Mouse (Mus musculus) heart, embryonic 11.5 days (tissue): Measurements from ENCODE around the gene Lrrc1. TPM values are rescaled to one million over a fixed set of nuclear protein-coding genes. Genes with fewer than 3 reads are reported as not detected.

ENCODE experiments used
- ATAC-seq: fragments of 200-750 bp; cut with Nextera tagmentation; replicated peaks from 2 replicates; pipeline ENCODE4 v1.8.0; 2017; ENCODE audit warnings: moderate library complexity; ENCODE audit not compliant: insufficient number of reproducible peaks, low FRiP score, low TSS enrichment
- H3K27ac ChIP-seq: fragments of 300-500 bp; sonication (generic); 2 replicates; pipeline ENCODE4 v1.5.1; 2014; ENCODE audit warnings: mild to moderate bottlenecking, low read depth, low read length
- H3K27me3 ChIP-seq: fragments of 300-500 bp; sonication (generic); 2 replicates; pipeline ENCODE4 v1.6.1; 2014; ENCODE audit warnings: mild to moderate bottlenecking, low read length, mixed read lengths; ENCODE audit not compliant: control insufficient read depth, insufficient read depth
- H3K36me3 ChIP-seq: fragments of 300-500 bp; sonication (generic); 2 replicates; pipeline ENCODE4 v1.6.1; 2014; ENCODE audit warnings: mild to moderate bottlenecking, low read length, moderate library complexity, mixed read lengths; ENCODE audit not compliant: control insufficient read depth, insufficient read depth
- H3K4me1 ChIP-seq: fragments of 300-500 bp; sonication (generic); 2 replicates; pipeline ENCODE4 v1.6.1; 2014; ENCODE audit warnings: low read length; ENCODE audit not compliant: control insufficient read depth, insufficient read depth
- H3K4me2 ChIP-seq: fragments of 300-500 bp; sonication (generic); 2 replicates; pipeline ENCODE4 v1.6.1; 2014; ENCODE audit warnings: mild to moderate bottlenecking, moderate library complexity
- H3K4me3 ChIP-seq: fragments of 300-500 bp; sonication (generic); 2 replicates; pipeline ENCODE4 v1.5.1; 2014; ENCODE audit warnings: low read depth, low read length
- H3K9ac ChIP-seq: fragments of 300-500 bp; sonication (generic); 2 replicates; pipeline ENCODE4 v1.6.1; 2014; ENCODE audit warnings: mild to moderate bottlenecking, low read depth, low read length, moderate library complexity
- H3K9me3 ChIP-seq: fragments of 300-500 bp; sonication (generic); replicated peaks from 2 replicates; pipeline ENCODE4 v1.6.1; 2016; ENCODE audit warnings: low read length; ENCODE audit not compliant: control insufficient read depth
- WGBS: fragments of 180-500 bp; shearing (Covaris S2); extraction: QIAGEN DNeasy Blood & Tissue Kit; methylation state at CpG from one replicate; pipeline ENCODE4 v1.1.7; 2014; ENCODE audit not compliant: insufficient replicate concordance; 5-methylcytosine and 5-hydroxymethylcytosine counted together
- polyA plus RNA-seq: library from polyadenylated mRNA; unstranded; fragments of >200 nt; fragmentation: Nextera tagmentation; extraction: Ambion mirVana; gene quantifications from 2 replicates; pipeline ENCODE4 v1.2.1, GENCODE M21; 2014

Lrrc1 gene
- polyA plus RNA-seq, 1 experiment from 2014 or later = 13.4 TPM

- peak overlapping the region; percentile 35 for H3K4me2 ChIP-seq
- no peaks in the 10 kb centered on the region for H3K27me3 ChIP-seq
- H3K36me3 ChIP-seq = no peaks in the 10 kb centered on the region
- no peaks in the 10 kb centered on the region for H3K9me3 ChIP-seq
- no peak for ATAC-seq
- H3K4me3 ChIP-seq = no peak overlapping the region
- 66% methylated on average over 14 of the region's 14 CpGs for WGBS
- 0 out of 2 replicates have a peak overlapping the region, but pooled peaks have one; percentile 10 for H3K27ac ChIP-seq
- H3K9ac ChIP-seq = no peak overlapping the region
- peaks cover 18% of the 10 kb centered on the region for H3K4me1 ChIP-seq
These were observed 41.9 kb downstream of the Lrrc1 start for GRCm38 (mm10) chr9:77502548-77503438.

- Histone ChIP-seq H3K36me3 (no peaks in the 10 kb centered on the region), H3K4me1 (peaks cover 24% of the 10 kb centered on the region), H3K27me3 (no peaks in the 10 kb centered on the region), H3K27ac (no peak overlapping the region), H3K9ac (no peak overlapping the region), H3K4me3 (no peak overlapping the region), H3K9me3 (no peaks in the 10 kb centered on the region), H3K4me2 (no peak overlapping the region)
- 86% methylated on average over 6 of the region's 6 CpGs for WGBS
- no peak for ATAC-seq
These were observed 42.5 kb downstream of the Lrrc1 start for GRCm38 (mm10) chr9:77502171-77502547.

GRCm38 (mm10) chr9:77499084-77499483, 45.6 kb downstream of the Lrrc1 start:
- Histone ChIP-seq H3K9me3 (no peaks in the 10 kb centered on the region), H3K9ac (no peak overlapping the region), H3K4me1 (peaks cover 43% of the 10 kb centered on the region), H3K27me3 (no peaks in the 10 kb centered on the region), H3K27ac (no peak overlapping the region), H3K4me2 (no peak overlapping the region), H3K36me3 (no peaks in the 10 kb centered on the region), H3K4me3 (no peak overlapping the region)
- ATAC-seq = no peak
- 70% methylated on average over 6 of the region's 6 CpGs for WGBS

- H3K27ac ChIP-seq = peak overlapping the region; percentile 90; the same call in 1 of the 2 replicates
- no peak overlapping the region for H3K4me2 ChIP-seq
- no peaks in the 10 kb centered on the region for H3K9me3 ChIP-seq
- 70% methylated on average over 3 of the region's 3 CpGs for WGBS
- no peak for ATAC-seq
- peaks cover 40% of the 10 kb centered on the region for H3K4me1 ChIP-seq
- H3K36me3 ChIP-seq = no peaks in the 10 kb centered on the region
- H3K9ac ChIP-seq = no peak overlapping the region
- no peak overlapping the region for H3K4me3 ChIP-seq
- H3K27me3 ChIP-seq = no peaks in the 10 kb centered on the region
These were observed 46.3 kb downstream of the Lrrc1 start for GRCm38 (mm10) chr9:77498406-77498805.

GRCm38 (mm10) chr9:77497173-77497572, 47.5 kb downstream of the Lrrc1 start:
- Histone ChIP-seq H3K4me3 (no peak overlapping the region), H3K4me1 (peaks cover 33% of the 10 kb centered on the region), H3K36me3 (no peaks in the 10 kb centered on the region), H3K9ac (peak overlapping the region; percentile 56; the same call in 1 of the 2 replicates), H3K27me3 (no peaks in the 10 kb centered on the region), H3K9me3 (no peaks in the 10 kb centered on the region), H3K4me2 (peak overlapping the region; percentile 39), H3K27ac (peak overlapping the region; percentile 90)
- no peak for ATAC-seq
- WGBS = 26% methylated on average over 6 of the region's 6 CpGs

- Histone ChIP-seq H3K4me1 (peaks cover 33% of the 10 kb centered on the region), H3K9me3 (no peaks in the 10 kb centered on the region), H3K4me2 (peak overlapping the region; percentile 39), H3K36me3 (no peaks in the 10 kb centered on the region), H3K27ac (peak overlapping the region; percentile 90), H3K4me3 (no peak overlapping the region), H3K27me3 (no peaks in the 10 kb centered on the region), H3K9ac (peak overlapping the region; percentile 56)
- ATAC-seq = no peak
- WGBS = 16% methylated on average over 12 of the region's 12 CpGs
These were observed 48.1 kb downstream of the Lrrc1 start for GRCm38 (mm10) chr9:77496540-77497062.

GRCm38 (mm10) chr9:77494307-77494706, 50.4 kb downstream of the Lrrc1 start:
- no peaks in the 10 kb centered on the region for H3K9me3 ChIP-seq
- ATAC-seq = no peak
- no peaks in the 10 kb centered on the region for H3K27me3 ChIP-seq
- 60% methylated on average over 7 of the region's 7 CpGs for WGBS
- H3K4me3 ChIP-seq = no peak overlapping the region
- no peaks in the 10 kb centered on the region for H3K36me3 ChIP-seq
- H3K4me1 ChIP-seq = peaks cover 33% of the 10 kb centered on the region
- H3K27ac ChIP-seq = no peak overlapping the region
- H3K9ac ChIP-seq = no peak overlapping the region
- H3K4me2 ChIP-seq = no peak overlapping the region

GRCm38 (mm10) chr9:77488611-77489010, 56.1 kb downstream of the Lrrc1 start:
- Histone ChIP-seq H3K4me3 (no peak overlapping the region), H3K36me3 (no peaks in the 10 kb centered on the region), H3K9me3 (no peaks in the 10 kb centered on the region), H3K4me2 (no peak overlapping the region), H3K27me3 (no peaks in the 10 kb centered on the region), H3K27ac (no peak overlapping the region), H3K4me1 (peaks cover 11% of the 10 kb centered on the region; the same call in 1 of the 2 replicates), H3K9ac (no peak overlapping the region)
- ATAC-seq = no peak
- WGBS = 88% methylated on average over 11 of the region's 11 CpGs
